Mouse (Mus musculus): ENCODE measurements at regions not wholly inside any gene's neighbourhood (a gene's known extent, or its start where the extent isn't known, plus 50 kb on each side); places are given as distances from the start of the nearest gene placed in this dataset.

- Histone ChIP-seq H3K27me3 (replicated peaks) (no peaks in the 10 kb centered on the region), H3K36me3 (replicated peaks in 1 of 2; ENCODE audit: control insufficient read depth in 1 of 2, insufficient read depth in 1 of 2, low read length in 1 of 2) (no peaks in the 10 kb centered on the region), H3K9ac (ENCODE audit: insufficient read depth, low read depth) (no peak overlapping the region), H3K4me1 (ENCODE audit: control insufficient read depth in 1 of 2, insufficient read depth in 2 of 2) (no peaks in the 10 kb centered on the region), H3K79me2 (replicated peaks; ENCODE audit: control insufficient read depth, extremely low read depth, insufficient read depth, poor library complexity, severe bottlenecking) (no peaks in the 10 kb centered on the region), H3K27ac (ENCODE audit: insufficient read depth, low read depth) (no peak overlapping the region), H3K4me3 (replicated peaks in 1 of 3; ENCODE audit: low read depth in 2 of 3, low read length in 2 of 3, poor library complexity in 1 of 3) (no peak overlapping the region), H3K4me2 (ENCODE audit: insufficient read depth, low read depth, poor library complexity, severe bottlenecking) (no peak overlapping the region), H3K9me3 (replicated peaks; ENCODE audit: low read length) (no peaks in the 10 kb centered on the region)
- no peak for DNase-seq (ENCODE audit: extremely low read depth)
- in situ Hi-C loops (cut with MboI; ENCODE audit: low pct_ligation_motif_present, low pct_unique_long_range_greater_than_20kb, low sequenced_read_pairs) (no loop called here), dilution Hi-C loops (cut with MboI; ENCODE audit: extremely low pct_ligation_motif_present, extremely low pct_unique_long_range_greater_than_20kb, low sequenced_read_pairs) (no loop called here)
- no peak for TF ChIP-seq UBTF (IDR thresholded peaks at IDR 0.05; ENCODE audit: low read depth, low read length)
- TF ChIP-seq MAFK (IDR thresholded peaks at IDR 0.05; ENCODE audit: insufficient replicate concordance, low read length), result no peak
- TF ChIP-seq TCF12 (IDR thresholded peaks at IDR 0.05; ENCODE audit: low read depth, low read length), result no peak
- TF ChIP-seq ZKSCAN1 (IDR thresholded peaks at IDR 0.05; ENCODE audit: borderline replicate concordance, low read depth, low read length), result no peak
- no peak for TF ChIP-seq MXI1 (IDR thresholded peaks at IDR 0.05; ENCODE audit: low read depth, low read length)
- TF ChIP-seq GABPA (IDR thresholded peaks at IDR 0.05; ENCODE audit: insufficient replicate concordance, low read depth, low read length), result no peak
- TF ChIP-seq KAT2A (IDR thresholded peaks at IDR 0.05; ENCODE audit: insufficient replicate concordance, low read length), result no peak
- TF ChIP-seq JUN (IDR thresholded peaks at IDR 0.05; ENCODE audit: insufficient read depth, low read depth, low read length), result no peak
- no peak for TF ChIP-seq ETS1 (conservative IDR thresholded peaks at IDR 0.05; ENCODE audit: low read depth, low read length)
- no peak for TF ChIP-seq ZMIZ1 (IDR thresholded peaks at IDR 0.05; ENCODE audit: low read depth, low read length)
These were observed 170.3 kb downstream of the Snx10 start for GRCm38 (mm10) chr6:51693984-51694383.

DNA sequence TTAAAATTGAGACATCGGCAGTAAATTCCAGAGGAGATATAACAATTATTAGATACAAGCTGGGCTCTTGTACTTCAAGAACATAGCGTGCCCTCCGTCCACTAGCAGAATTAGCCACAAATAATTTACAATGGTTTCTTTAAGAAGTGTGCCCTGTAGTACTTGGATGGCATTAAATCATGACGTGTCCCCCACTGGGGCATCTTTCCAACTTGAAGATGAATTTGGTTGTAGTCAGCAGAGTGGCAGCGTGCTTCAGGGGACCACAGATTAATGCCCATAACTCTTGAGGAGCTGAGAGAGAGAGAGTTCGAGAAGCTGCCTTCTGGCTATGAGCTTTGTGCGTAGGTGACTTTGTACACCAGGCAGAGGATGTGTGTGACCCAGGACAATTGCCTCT, 172.7 kb downstream of the Snx10 start:
- H3K27me3 ChIP-seq (replicated peaks), result no peaks in the 10 kb centered on the region
- dilution Hi-C loops (cut with MboI; ENCODE audit: extremely low pct_ligation_motif_present, extremely low pct_unique_long_range_greater_than_20kb, low sequenced_read_pairs) (no loop called here), in situ Hi-C loops (cut with MboI; ENCODE audit: low pct_ligation_motif_present, low pct_unique_long_range_greater_than_20kb, low sequenced_read_pairs) (no loop called here)
- no peak overlapping the region for H3K4me3 ChIP-seq (replicated peaks in 1 of 3; ENCODE audit: low read depth in 2 of 3, low read length in 2 of 3, poor library complexity in 1 of 3)
- no peaks in the 10 kb centered on the region for H3K9me3 ChIP-seq (replicated peaks; ENCODE audit: low read length)
- H3K27ac ChIP-seq (ENCODE audit: insufficient read depth, low read depth), result no peak overlapping the region
- no peaks in the 10 kb centered on the region for H3K79me2 ChIP-seq (replicated peaks; ENCODE audit: control insufficient read depth, extremely low read depth, insufficient read depth, poor library complexity, severe bottlenecking)
- no peak overlapping the region for H3K4me2 ChIP-seq (ENCODE audit: insufficient read depth, low read depth, poor library complexity, severe bottlenecking)
- TF ChIP-seq NELFE (IDR thresholded peaks at IDR 0.05; ENCODE audit: low read depth, low read length), result no peak
- TF ChIP-seq KAT2A (IDR thresholded peaks at IDR 0.05; ENCODE audit: insufficient replicate concordance, low read length), result no peak
- no peak for TF ChIP-seq UBTF (IDR thresholded peaks at IDR 0.05; ENCODE audit: low read depth, low read length)
- TF ChIP-seq RAD21 (IDR thresholded peaks at IDR 0.05; ENCODE audit: low read depth, low read length), result no peak
- no peak for TF ChIP-seq TBP (conservative IDR thresholded peaks at IDR 0.05; ENCODE audit: low read depth, low read length)
- no peak for TF ChIP-seq BHLHE40 (IDR thresholded peaks at IDR 0.05; ENCODE audit: low read depth, low read length)
- TF ChIP-seq MAFK (IDR thresholded peaks at IDR 0.05; ENCODE audit: insufficient replicate concordance, low read length), result no peak
- no peak for TF ChIP-seq POLR2A (IDR thresholded peaks at IDR 0.05; ENCODE audit: low read depth, low read length)
- TF ChIP-seq NRF1 (IDR thresholded peaks at IDR 0.05; ENCODE audit: low read depth, low read length), result no peak
- TF ChIP-seq CHD1 (IDR thresholded peaks at IDR 0.05; ENCODE audit: low read depth, low read length), result no peak
- TF ChIP-seq EP300 (IDR thresholded peaks at IDR 0.05; ENCODE audit: low read length), result no peak
- TF ChIP-seq HCFC1 (IDR thresholded peaks at IDR 0.05; ENCODE audit: low read depth, low read length), result no peak
- no peak for TF ChIP-seq MAX (IDR thresholded peaks at IDR 0.05; ENCODE audit: low read length)
- TF ChIP-seq IRF4 (IDR thresholded peaks at IDR 0.05; ENCODE audit: low read depth, low read length), result no peak
- H3K36me3 ChIP-seq (replicated peaks in 1 of 2; ENCODE audit: control insufficient read depth in 1 of 2, insufficient read depth in 1 of 2, low read length in 1 of 2), result no peaks in the 10 kb centered on the region
- H3K4me1 ChIP-seq (ENCODE audit: control insufficient read depth in 1 of 2, insufficient read depth in 2 of 2), result no peaks in the 10 kb centered on the region
- no peak for DNase-seq (ENCODE audit: extremely low read depth)
- H3K9ac ChIP-seq (ENCODE audit: insufficient read depth, low read depth), result no peak overlapping the region
